Mouse (Mus musculus): ENCODE measurements around the gene Zfp580. TPM values are rescaled to one million over a fixed set of nuclear protein-coding genes. Genes with fewer than 3 reads are reported as not detected.

Gene Zfp580
- total RNA-seq, 4 experiments from 2014 or later = 3.2 to 4.4 (median 4.0) TPM

DNA sequence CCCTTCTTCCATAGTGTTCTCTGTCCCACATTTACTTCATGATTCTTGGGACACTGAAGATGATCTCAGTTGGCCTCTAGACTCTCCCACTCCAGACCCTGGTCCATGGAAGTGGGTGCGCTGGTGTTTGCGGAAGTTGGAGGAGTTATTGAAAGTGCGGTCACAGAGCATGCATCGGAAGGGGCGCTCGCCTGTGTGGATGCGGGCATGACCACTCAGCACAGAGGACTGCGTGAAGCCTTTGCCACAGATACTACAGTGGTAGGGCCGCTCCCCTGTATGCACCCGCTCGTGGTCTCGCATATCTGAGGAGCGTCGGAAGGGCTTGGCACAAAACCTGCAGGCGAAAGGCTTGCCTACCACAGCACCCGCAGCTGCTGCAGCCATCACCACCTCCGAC is 15.7 kb upstream of the Zfp580 start:
- DNase-seq (ENCODE audit: low spot score) = no peak

DNA sequence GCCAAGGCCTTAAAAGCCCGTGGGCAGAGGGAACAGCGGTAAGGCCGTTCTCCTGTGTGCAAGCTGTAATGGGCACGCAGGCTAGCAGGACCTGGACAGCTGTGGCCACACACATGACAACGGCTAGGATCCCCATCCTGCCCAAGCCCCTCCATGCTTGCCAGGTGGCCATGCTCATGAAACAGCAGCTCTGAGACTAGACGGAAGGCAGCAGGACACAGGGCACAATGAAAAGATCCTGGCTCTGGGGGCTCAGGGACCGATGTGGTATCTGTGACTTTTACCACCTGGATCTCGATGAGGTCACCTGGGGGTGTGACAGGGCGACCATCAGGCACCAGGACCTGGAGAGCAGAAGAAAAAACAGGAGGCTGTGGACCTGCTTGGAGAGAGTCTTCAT is 15.2 kb upstream of the Zfp580 start:
- DNase-seq (ENCODE audit: low spot score) = no peak

DNA sequence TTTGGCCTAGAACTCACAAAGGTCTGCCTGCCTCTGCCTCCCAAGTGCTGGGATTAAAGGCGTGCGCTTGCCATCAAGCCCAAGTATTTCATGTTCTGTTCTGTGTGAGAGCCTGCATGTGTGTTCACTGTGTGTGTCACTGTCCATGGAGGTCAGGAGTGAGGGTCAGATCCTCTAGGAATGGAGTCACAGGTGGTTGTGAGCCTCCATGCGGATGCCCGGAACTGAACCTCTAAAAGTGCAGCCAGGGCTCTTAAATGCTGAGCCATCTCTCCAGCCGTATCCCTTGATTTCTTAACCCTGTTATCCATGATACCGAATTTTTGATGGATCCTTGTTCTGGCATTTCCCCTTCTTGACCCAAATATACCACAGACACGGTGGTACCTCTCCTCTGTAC is 14.3 kb upstream of the Zfp580 start:
- no peak for DNase-seq (ENCODE audit: low spot score)

DNA sequence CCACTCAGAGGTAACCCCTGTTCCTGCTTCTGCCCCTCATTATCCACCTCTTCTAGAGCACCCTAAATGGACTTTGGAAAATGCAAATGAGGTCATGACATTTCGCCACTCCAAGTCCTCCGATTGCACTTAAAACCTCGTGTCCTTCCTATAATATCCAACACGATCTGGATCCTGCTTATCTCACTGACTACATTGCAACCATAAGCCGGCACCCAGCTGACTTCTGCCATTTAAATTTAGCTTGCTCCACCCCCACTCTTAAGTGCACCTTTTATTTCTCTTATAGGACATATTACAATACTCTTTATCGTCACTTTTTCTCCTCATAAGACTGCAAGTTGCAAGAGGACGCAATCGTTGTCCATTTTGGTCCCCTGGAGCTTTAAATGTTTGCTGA is 13.9 kb upstream of the Zfp580 start:
- DNase-seq (ENCODE audit: low spot score) = no peak

DNA sequence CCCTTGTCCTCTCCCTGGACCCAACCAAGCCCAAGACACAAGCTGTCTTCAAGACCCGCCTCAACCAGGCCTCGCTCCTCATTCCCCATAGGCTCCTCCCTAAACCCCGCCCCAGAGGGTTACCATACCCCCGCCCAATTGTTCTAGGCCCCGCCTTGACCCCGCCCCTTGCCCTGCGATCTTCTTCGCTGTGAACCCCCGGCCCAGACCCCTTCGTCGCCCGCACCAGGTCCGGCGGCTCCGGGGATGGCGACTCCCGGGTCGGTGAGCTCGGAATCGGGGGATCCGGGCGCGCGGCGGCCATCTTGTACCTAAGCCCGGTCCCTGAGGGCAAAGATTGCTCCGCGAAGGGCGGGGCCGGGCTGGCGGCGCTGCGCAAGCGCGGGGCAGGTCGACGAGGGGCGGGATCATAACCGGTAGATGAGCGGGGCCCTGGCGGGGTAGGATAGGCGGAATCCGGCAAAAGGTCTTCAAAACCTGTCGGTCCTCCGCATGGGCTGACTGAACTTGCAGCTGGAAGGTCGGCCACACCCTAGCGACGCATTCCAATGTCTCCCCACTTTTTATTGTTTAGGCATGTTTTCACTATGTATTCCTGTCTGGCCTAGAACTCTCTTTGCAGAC is 13.1 kb upstream of the Zfp580 start, which contains the start of gene Zfp784:
Gene Zfp784 (minus strand): TSS at position 338 of the 624 bp plus-strand sequence.
- DNase-seq (ENCODE audit: low spot score) = peak; percentile 94

DNA sequence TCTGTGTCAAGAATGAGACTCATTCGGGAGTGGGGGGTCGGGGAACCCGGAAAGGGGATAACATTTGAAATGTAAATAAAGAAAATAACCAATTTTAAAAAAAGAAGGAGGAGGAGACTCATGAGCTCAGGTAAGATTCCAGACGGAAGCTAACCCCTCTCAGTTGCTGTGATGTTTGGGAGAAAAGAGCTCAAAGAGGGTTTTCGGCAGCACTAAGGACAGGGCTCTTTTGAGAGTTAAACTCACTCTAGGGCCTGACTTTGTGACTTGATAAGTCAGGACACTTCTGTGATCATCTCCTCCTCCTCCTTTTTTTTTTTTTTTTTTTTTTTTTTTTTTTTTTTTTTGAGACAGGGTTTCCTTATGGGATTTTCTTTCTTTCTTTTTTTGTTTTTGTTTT is 12.4 kb upstream of the Zfp580 start:
- DNase-seq (ENCODE audit: low spot score) = no peak

DNA sequence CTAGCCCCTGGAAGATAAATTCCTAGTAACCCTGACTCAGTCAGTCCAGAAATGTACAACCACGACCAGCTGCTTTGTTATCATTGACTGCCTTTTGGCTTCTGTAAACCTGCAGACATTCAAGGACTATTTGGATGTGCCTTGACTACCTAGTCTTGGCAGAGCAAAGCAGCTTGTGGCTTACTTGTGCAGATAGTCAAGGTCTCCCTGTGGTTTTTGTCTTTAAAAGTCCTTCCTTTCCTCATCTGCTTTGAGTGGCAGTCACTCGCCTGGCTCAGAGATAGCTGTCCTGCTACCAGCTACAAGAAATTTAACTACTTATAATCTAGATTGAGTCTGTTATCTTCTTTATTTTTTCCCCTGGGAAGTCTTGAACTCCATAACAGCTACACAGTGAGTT is 6.4 kb upstream of the Zfp580 start:
- DNase-seq (ENCODE audit: low spot score) = no peak

DNA sequence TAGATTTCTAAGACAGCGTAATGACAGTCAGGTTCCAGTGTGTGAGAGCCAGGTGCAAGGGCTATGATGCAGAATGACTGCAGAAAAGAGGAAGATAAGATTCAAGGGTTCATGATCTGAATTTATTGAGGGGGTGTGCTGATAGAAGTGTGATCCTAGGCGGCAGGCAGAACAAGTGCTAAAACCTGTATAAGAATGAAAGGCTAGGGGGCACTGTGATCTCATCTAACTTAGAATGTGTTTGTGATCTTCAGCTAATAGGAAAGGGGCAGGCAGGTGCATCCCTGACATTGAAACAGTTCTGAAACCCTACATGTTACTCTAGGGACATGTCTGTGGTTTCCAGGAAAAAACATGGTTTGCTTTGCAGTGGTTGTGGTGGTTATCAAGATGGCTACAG is 5.2 kb upstream of the Zfp580 start:
- DNase-seq (ENCODE audit: low spot score) = no peak

DNA sequence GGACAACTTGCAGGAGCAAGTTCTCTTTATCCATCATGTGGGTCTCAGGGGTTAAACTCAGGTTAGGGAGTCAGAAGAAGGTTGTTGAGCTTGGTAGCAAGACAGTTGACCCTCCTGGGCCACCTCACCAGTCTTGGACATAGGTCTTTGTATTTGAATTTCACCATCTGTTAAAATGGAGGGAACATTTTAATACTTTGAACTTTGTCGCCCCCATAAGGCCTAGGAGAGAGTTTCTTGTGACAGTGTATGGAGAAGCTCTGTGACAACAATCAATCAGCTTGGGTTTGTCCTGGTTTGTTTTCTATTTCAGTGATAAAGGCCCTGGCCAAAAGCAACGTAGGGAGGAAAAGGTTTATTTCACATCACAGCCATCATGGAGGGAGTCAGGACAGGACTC is 4.0 kb upstream of the Zfp580 start:
- peak; percentile 41 for DNase-seq (ENCODE audit: low spot score)

DNA sequence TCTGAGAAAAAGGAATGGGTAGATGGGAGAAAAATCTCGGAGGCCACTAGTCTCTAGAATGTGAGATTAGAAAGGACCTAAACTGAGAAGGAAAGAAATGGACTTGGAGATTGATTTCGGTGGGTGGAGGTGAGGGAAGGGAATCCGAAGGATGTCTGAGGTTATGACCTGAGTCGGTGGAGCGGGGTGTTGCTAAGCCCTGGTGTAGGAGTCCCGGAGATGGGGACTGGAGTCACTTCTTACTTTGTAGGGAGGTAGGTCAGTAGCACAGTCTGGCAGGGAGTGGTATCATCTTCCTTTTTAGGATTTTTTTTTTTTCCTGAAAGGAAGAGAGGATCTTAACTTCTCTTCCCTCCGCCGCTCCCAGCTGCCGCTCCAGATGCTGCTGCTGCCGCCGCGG is 1.1 kb downstream of the Zfp580 start:
- DNase-seq (ENCODE audit: low spot score) = no peak

DNA sequence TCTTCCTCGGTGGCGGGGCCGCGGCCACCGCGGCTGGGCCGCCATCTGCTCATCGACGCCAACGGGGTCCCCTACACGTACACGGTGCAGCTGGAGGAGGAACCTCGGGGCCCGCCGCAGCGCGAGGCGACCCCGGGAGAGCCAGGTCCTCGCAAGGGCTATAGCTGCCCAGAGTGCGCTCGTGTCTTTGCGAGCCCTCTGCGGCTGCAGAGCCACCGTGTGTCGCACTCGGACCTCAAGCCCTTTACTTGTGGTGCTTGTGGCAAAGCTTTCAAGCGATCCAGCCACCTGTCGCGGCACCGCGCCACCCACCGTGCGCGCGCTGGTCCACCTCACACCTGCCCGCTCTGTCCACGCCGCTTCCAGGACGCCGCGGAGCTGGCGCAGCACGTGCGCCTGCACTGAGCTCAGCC is 1.6 kb downstream of the Zfp580 start:
- no peak for DNase-seq (ENCODE audit: low spot score)

DNA sequence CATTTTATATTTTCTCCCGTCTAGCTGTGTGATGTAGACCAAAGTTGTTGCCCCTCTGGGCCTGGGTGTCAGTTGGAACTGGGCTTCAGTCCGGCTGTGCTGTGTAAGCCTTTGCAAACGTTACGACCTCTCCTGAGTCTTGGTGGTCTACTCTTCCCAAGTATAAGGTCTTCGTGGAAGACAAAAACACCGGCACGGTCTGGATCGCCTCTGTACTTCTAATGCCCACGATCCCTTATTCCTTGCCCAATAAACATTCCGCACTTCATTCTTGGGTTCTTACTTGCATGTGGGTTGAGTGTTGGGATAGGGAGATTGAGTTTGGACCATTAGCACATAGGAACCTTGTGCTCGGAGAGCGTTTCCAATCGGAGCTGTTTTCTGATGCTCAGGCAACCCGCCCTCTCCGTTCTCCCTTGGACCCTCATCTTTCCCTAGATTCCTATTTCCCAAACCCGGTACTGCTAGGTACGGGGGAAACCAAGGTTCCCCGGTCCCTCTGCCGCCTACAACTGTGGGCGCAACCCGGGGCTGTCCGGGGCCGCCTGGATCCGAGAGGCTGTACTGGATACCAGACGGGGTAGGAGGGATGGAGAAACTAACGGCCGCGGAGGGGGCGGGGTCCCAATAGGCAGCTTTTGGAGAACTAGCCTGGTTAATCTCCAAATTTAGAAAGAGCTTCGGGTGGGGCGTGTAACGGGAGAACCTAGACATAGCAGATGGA is 2.3 kb downstream of the Zfp580 start:
- no peak for DNase-seq (ENCODE audit: low spot score)

DNA sequence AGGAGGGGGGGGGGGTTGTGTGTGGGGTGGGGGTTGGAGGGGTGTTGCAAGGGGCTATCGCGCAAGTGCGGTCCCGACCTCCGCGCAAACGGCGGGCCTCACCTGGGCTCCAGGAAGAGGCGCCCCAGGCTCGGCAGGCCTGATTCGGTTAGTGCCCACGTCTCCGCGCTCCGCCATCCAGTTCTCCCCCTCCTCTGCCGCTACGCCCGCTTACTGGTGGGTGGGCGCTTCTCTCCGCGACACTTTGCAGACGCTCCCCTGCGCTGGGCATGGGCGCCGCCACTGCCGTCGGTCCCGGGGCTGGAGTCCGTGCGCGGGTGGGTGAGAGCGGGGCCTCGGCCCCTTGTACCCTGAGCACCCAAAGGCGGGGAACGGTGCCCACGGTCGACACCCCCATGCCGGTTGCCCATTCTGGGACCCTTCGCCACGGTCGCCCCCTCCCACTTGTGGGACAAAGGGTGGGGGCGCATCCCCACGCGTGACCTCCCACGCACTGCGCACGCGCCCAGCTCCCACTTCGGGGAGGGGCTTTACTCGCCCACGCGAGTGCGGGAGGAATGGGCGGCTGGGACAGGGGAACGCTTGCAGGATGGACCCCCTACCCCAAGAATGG is 5.4 kb downstream of the Zfp580 start:
- DNase-seq (ENCODE audit: low spot score) = no peak

DNA sequence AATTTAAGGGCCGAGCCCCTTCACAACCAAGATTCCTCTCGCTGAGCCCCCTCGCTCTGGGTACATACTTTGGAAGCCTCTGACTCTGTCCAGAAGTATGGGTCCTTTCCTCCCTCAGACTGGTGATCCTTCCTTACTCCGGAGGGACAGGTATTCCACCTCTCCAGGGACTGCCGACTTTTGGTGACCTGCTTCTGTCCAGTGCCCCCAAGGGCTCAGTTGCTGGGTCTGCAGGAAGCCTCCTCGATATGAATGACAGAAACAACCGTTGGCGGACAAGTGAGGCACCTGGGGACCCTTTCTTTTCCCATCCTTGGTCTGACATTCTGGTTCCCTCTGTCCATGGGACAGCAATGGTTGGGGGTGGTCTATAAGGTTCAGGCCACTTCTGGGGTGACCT is 6.0 kb downstream of the Zfp580 start:
- DNase-seq (ENCODE audit: low spot score) = no peak

DNA sequence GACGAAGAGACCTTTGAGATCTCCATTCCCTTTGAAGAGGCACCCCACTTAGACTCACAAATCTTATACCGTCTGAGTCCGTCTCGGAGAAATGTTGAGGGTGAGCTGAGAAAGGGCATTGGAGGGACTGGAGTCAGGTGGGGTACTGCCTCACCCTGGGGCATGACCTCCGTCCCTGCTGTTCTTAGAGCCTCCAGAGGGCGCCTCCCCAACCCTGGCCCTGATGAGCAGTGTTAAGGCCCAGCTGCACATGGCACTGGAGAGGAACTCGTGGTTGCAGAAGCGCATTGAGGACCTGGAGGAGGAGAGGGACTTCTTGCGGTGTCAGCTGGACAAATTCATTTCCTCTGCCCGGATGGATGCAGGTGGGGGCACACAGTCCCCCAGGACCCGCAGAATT is 6.5 kb downstream of the Zfp580 start:
- DNase-seq (ENCODE audit: low spot score) = no peak

DNA sequence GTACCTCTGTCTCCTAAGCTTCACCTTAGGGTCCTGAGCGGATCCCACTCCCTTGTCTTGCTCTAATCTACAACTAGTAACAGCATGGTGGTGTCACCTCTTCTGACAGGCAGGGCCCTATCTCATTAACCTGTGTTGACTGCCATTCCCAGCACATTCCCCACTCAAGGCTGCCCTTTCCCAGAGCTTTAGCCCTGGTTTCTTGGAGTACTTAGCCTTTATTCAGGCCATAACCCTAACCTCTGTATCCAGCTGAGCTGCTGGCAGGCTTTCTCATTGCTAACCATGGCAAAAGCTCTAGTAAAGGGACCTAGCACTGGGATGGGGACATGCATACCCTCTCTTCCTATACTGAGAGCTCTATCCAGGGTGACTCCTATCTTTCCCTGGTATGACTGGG is 7.3 kb downstream of the Zfp580 start:
- no peak for DNase-seq (ENCODE audit: low spot score)

DNA sequence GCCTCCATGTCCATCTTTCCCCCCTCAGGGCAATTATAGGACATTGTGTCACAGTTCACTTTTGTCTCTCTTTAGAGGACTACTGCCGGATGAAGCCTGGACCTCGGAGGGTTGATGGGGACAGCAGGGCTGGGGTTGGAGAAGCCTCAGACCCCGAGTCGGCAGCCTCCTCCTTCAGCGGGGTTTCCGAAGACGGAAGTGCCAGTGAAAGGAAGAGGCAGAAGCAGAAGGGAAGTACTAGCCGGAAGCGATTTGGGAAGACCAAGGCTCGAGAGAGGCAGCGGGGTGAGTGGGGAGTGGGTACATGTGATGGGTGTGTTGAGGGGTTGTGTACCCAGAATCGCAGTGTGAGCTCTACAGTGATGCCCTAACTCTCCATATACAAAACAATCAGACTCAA is 8.1 kb downstream of the Zfp580 start:
- no peak for DNase-seq (ENCODE audit: low spot score)

DNA sequence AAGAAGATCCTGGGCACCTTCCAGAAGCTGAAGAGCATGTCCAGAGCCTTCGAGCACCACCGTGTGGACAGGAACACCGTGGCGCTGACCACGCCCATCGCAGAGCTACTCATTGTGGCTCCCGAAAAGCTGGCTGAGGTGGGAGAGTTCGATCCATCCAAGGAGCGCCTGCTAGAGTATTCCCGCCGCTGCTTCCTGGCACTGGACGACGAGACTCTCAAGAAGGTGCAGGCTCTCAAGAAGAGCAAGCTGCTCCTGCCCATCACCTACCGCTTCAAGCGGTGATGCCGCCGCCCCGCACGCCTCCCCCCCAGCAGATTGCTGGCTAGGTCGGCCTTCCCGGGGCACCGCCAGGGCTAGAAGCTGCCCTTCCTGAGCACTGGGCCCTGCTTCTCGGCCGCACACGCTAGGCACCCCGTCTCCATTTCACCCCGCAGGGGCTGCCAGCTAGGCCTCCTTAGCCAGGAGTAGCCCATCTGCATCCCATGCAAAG is 8.9 kb downstream of the Zfp580 start:
- peak; percentile 67 for DNase-seq (ENCODE audit: low spot score)

DNA sequence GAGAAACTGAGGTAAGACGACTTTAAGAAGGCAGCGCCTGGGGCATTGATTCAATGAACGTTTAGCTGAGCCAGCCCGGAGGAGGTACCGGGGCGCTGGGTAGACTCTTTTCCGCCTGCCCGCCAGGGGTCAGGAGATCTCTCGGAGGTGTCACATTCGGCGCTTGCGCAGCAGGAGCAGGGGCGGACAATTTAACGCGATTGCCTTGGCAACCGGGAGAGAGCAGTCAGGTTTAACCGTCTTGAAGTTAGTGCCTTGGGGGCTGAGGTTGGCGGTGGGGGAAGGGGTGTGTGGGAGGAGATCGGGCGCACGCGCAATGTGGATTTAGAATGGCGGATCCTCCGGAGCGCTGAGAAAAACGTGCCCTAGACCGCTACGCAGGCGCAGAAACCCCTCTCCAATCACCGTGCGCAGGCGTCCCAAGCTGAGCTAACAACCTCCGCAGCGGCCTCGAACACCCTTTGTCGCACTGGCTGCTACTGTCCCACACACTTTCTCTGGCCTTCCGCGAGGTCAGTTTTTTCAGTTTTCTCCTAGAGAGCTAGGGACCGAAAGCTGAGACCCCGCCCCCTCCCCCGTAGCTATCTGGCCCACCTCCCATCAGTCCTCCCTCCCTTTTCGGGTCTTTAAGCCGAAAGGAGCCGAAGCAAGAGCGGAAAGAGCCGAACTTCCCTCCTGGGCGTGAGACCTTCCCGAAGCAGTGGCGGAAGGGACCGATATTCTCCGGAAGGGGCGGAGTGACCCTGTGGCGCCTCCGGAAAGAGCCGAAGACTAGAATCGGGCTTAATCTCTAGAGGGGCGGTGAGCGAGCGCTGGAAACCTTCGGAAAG is 9.8 kb downstream of the Zfp580 start:
- peak; percentile 99 for DNase-seq (ENCODE audit: low spot score)

DNA sequence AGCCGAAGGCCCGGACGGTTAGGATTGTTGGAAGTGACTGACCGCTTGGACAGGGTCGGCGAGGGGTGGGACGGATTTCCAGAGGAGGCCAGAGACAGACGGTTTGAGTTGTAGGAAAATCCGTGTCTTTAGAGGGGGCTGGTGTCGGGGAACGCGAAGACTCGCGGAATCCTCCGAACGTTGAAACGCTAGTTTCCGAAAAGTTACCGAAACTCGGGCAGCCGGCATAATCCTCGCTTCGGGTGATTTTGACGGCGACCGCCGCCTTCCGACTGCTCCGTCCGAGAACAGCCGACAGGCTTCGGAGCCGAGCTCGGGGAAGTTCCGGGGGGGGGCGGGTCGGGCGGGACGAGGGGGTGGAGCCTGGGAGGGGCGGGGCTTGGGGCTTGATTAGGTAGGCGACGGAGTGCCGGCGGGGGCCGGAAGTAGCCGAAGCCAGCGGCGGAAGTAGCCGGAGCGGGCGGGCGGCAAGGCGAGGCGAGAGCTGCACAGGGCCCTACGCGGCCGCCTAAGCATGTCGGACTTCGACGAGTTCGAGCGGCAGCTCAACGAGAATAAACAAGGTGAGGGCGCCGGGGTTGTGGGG is 10.5 kb downstream of the Zfp580 start, which contains the start of gene U2af2:
Gene U2af2 (plus strand): TSS at position 370 of the 586 bp plus-strand sequence.
- peak; percentile 91 for DNase-seq (ENCODE audit: low spot score)

DNA sequence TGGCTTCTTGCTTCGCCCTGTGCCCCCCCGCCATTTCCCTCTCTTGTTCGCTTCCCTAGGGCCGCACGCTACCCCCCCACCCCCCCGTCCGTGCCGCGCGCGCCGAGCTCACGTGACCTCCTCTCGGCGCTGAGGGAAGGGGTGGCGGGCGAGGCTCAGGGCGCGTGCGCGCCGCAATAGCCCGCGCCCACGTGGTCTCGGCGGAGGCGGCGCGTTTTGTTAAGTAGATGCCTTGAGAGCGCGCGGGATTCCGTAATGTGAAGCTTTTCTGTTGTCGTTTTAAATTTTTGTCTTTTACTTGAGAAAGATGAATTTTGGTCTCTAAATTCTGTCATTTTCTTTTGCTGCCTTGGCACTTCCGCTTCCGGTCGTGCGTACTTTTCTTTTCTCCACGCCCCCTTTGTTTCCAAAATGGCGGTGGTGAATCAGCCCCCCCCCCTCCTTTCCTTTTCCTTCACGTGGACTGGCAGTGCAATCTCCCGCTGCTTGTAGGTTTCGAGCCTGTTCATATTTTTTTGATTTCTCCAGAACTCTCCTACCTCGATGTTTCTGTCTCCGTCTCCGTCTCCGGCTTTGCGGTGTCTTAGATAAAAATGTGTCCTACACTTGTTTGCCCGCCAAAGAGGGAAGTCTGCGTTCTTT is 11.1 kb downstream of the Zfp580 start:
- DNase-seq (ENCODE audit: low spot score) = peak; percentile 68
